Mouse (Mus musculus) kidney, embryonic 15.5 days (tissue): ENCODE results near the gene Tns2. TPM values are rescaled to one million over a fixed set of nuclear protein-coding genes. Genes with fewer than 3 reads are reported as not detected.

Source experiments
- ATAC-seq: fragments of 200-750 bp; cut with Nextera tagmentation; replicated peaks from 2 replicates; pipeline ENCODE4 v1.8.0; 2017; ENCODE audit warnings: moderate TSS enrichment; ENCODE audit not compliant: low FRiP score
- H3K27ac ChIP-seq: fragments of 300-500 bp; sonication (generic); 2 replicates; pipeline ENCODE4 v1.5.1; 2015; ENCODE audit warnings: mild to moderate bottlenecking, inconsistent platforms
- H3K27me3 ChIP-seq: fragments of 300-500 bp; sonication (generic); 2 replicates; pipeline ENCODE4 v1.6.1; 2015; ENCODE audit warnings: inconsistent platforms
- H3K36me3 ChIP-seq: fragments of 300-500 bp; sonication (generic); 2 replicates; pipeline ENCODE4 v1.6.1; 2015; ENCODE audit warnings: inconsistent platforms
- H3K4me1 ChIP-seq: fragments of 300-500 bp; sonication (generic); 2 replicates; pipeline ENCODE4 v1.6.1; 2015; ENCODE audit warnings: inconsistent platforms
- H3K4me2 ChIP-seq: fragments of 300-500 bp; sonication (generic); 2 replicates; pipeline ENCODE4 v1.6.1; 2015; ENCODE audit warnings: moderate library complexity, mild to moderate bottlenecking, inconsistent platforms
- H3K4me3 ChIP-seq: fragments of 300-500 bp; sonication (generic); replicated peaks from 2 replicates; pipeline ENCODE4 v1.5.1; 2015; ENCODE audit warnings: mild to moderate bottlenecking, inconsistent platforms
- H3K9ac ChIP-seq: fragments of 300-500 bp; sonication (generic); 2 replicates; pipeline ENCODE4 v1.6.1; 2015; ENCODE audit warnings: mild to moderate bottlenecking, inconsistent platforms
- H3K9me3 ChIP-seq: fragments of 300-500 bp; sonication (generic); replicated peaks from 2 replicates; pipeline ENCODE4 v1.6.1; 2016; ENCODE audit warnings: inconsistent platforms
- WGBS: fragments of 180-500 bp; shearing (Covaris S2); methylation state at CpG from one replicate; pipeline ENCODE4 v1.1.7; 2015; ENCODE audit warnings: mixed read lengths; 5-methylcytosine and 5-hydroxymethylcytosine counted together
- polyA plus RNA-seq: library from polyadenylated mRNA; unstranded; fragments of >200 nt; fragmentation: Nextera tagmentation; extraction: Ambion mirVana; gene quantifications from 2 replicates; pipeline ENCODE4 v1.2.1, GENCODE M21; 2015

Tns2 gene
- polyA plus RNA-seq, 1 experiment from 2014 or later, result 48.4 TPM

- H3K4me2 ChIP-seq, result no peak overlapping the region
- H3K9ac ChIP-seq, result no peak overlapping the region
- H3K4me3 ChIP-seq, result no peak overlapping the region
- H3K4me1 ChIP-seq, result peaks cover 57% of the 10 kb centered on the region
- WGBS, result 75% methylated on average over 8 of the region's 8 CpGs
- no peaks in the 10 kb centered on the region for H3K9me3 ChIP-seq
- H3K27me3 ChIP-seq, result no peaks in the 10 kb centered on the region
- H3K36me3 ChIP-seq, result peaks cover 60% of the 10 kb centered on the region
- peak overlapping the region; percentile 49; the same call in 1 of the 2 replicates for H3K27ac ChIP-seq
- ATAC-seq, result no peak
These were observed 2.9 kb upstream of the Tns2 start for GRCm38 (mm10) chr15:102097147-102097915.

GRCm38 (mm10) chr15:102097991-102098555 lies 2.1 kb upstream of the Tns2 start:
- Histone ChIP-seq H3K36me3 (peaks cover 52% of the 10 kb centered on the region), H3K4me2 (no peak overlapping the region), H3K4me3 (no peak overlapping the region), H3K27ac (peak overlapping the region; percentile 49), H3K27me3 (no peaks in the 10 kb centered on the region), H3K9ac (no peak overlapping the region), H3K4me1 (peaks cover 64% of the 10 kb centered on the region), H3K9me3 (no peaks in the 10 kb centered on the region)
- 37% methylated on average over 5 of the region's 5 CpGs for WGBS
- ATAC-seq, result no peak

- Histone ChIP-seq H3K27ac (peak overlapping the region; percentile 97), H3K9ac (0 out of 2 replicates have a peak overlapping the region, but pooled peaks have one; percentile 69), H3K4me2 (peak overlapping the region; percentile 91), H3K4me1 (peaks cover 76% of the 10 kb centered on the region), H3K9me3 (no peaks in the 10 kb centered on the region), H3K4me3 (peak overlapping the region; percentile 66), H3K36me3 (peaks cover 40% of the 10 kb centered on the region), H3K27me3 (no peaks in the 10 kb centered on the region)
- ATAC-seq, result no peak
- 52% methylated on average over 5 of the region's 5 CpGs for WGBS
These were observed 953 bp upstream of the Tns2 start for GRCm38 (mm10) chr15:102099260-102099659.

GRCm38 (mm10) chr15:102099771-102100160 lies 447 bp upstream of the Tns2 start:
- Histone ChIP-seq H3K4me1 (peaks cover 80% of the 10 kb centered on the region), H3K27ac (peak overlapping the region; percentile 97), H3K27me3 (no peaks in the 10 kb centered on the region), H3K4me2 (peak overlapping the region; percentile 91), H3K9ac (peak overlapping the region; percentile 69), H3K36me3 (peaks cover 35% of the 10 kb centered on the region), H3K9me3 (no peaks in the 10 kb centered on the region), H3K4me3 (peak overlapping the region; percentile 66)
- no peak for ATAC-seq
- 21% methylated on average over 8 of the region's 8 CpGs for WGBS

- peak overlapping the region; percentile 97 for H3K27ac ChIP-seq
These were observed 921 bp downstream of the Tns2 start for GRCm38 (mm10) chr15:102100996-102101671.

GRCm38 (mm10) chr15:102101672-102102541 lies 1.7 kb downstream of the Tns2 start:
- WGBS, result 15% methylated on average over 11 of the region's 11 CpGs
- ATAC-seq, result peak; percentile 9; the same call in 1 of the 2 replicates

More at GRCm38 (mm10) chr15:102100996-102101671, 921 bp downstream of the Tns2 start:
- peaks cover 92% of the 10 kb centered on the region for H3K4me1 ChIP-seq
- H3K4me2 ChIP-seq, result peak overlapping the region; percentile 91
- H3K4me3 ChIP-seq, result peak overlapping the region; percentile 66
- WGBS, result 17% methylated on average over 10 of the region's 10 CpGs
- H3K36me3 ChIP-seq, result peaks cover 26% of the 10 kb centered on the region
- H3K27me3 ChIP-seq, result no peaks in the 10 kb centered on the region
- peak overlapping the region; percentile 69 for H3K9ac ChIP-seq
- 0 out of 2 replicates have a peak, but pooled peaks have one; percentile 14 for ATAC-seq
- no peaks in the 10 kb centered on the region for H3K9me3 ChIP-seq

GRCm38 (mm10) chr15:102102548-102103121 lies 2.4 kb downstream of the Tns2 start:
- peak overlapping the region; percentile 59 for H3K9ac ChIP-seq
- WGBS, result 2% methylated on average over 6 of the region's 6 CpGs
- no peaks in the 10 kb centered on the region for H3K27me3 ChIP-seq
- H3K4me1 ChIP-seq, result peaks cover 98% of the 10 kb centered on the region
- H3K27ac ChIP-seq, result peak overlapping the region; percentile 97
- peak; percentile 35 for ATAC-seq
- no peaks in the 10 kb centered on the region for H3K9me3 ChIP-seq
- H3K4me3 ChIP-seq, result peak overlapping the region; percentile 66
- peak overlapping the region; percentile 91 for H3K4me2 ChIP-seq
- H3K36me3 ChIP-seq, result peaks cover 24% of the 10 kb centered on the region

More at GRCm38 (mm10) chr15:102101672-102102541, 1.7 kb downstream of the Tns2 start:
- Histone ChIP-seq H3K36me3 (peaks cover 24% of the 10 kb centered on the region), H3K4me1 (peaks cover 95% of the 10 kb centered on the region), H3K9ac (peak overlapping the region; percentile 69), H3K27ac (peak overlapping the region; percentile 97), H3K4me3 (peak overlapping the region; percentile 66), H3K4me2 (peak overlapping the region; percentile 91), H3K27me3 (no peaks in the 10 kb centered on the region), H3K9me3 (no peaks in the 10 kb centered on the region)

- WGBS, result 3% methylated on average over 14 of the region's 14 CpGs
- peaks cover 24% of the 10 kb centered on the region for H3K36me3 ChIP-seq
- ATAC-seq, result peak; percentile 6
These were observed 3.2 kb downstream of the Tns2 start for GRCm38 (mm10) chr15:102103371-102103946.

GRCm38 (mm10) chr15:102103947-102104555 lies 3.8 kb downstream of the Tns2 start:
- Histone ChIP-seq H3K27ac (peak overlapping the region; percentile 97), H3K4me3 (peak overlapping the region; percentile 66), H3K4me1 (peaks cover 98% of the 10 kb centered on the region), H3K4me2 (peak overlapping the region; percentile 91), H3K27me3 (no peaks in the 10 kb centered on the region), H3K36me3 (peaks cover 30% of the 10 kb centered on the region), H3K9ac (peak overlapping the region; percentile 59), H3K9me3 (no peaks in the 10 kb centered on the region)
- ATAC-seq, result peak; percentile 2
- 12% methylated on average over 12 of the region's 12 CpGs for WGBS

More at GRCm38 (mm10) chr15:102103371-102103946, 3.2 kb downstream of the Tns2 start:
- Histone ChIP-seq H3K27ac (peak overlapping the region; percentile 97), H3K4me2 (peak overlapping the region; percentile 91), H3K4me3 (peak overlapping the region; percentile 66), H3K4me1 (peaks cover 98% of the 10 kb centered on the region), H3K9ac (peak overlapping the region; percentile 59), H3K27me3 (no peaks in the 10 kb centered on the region), H3K9me3 (no peaks in the 10 kb centered on the region)

- H3K4me3 ChIP-seq, result peak overlapping the region; percentile 18
- WGBS, result 30% methylated on average over 5 of the region's 5 CpGs
- peaks cover 96% of the 10 kb centered on the region for H3K4me1 ChIP-seq
- H3K9me3 ChIP-seq, result no peaks in the 10 kb centered on the region
- peak overlapping the region; percentile 91 for H3K4me2 ChIP-seq
- no peak for ATAC-seq
- H3K27me3 ChIP-seq, result no peaks in the 10 kb centered on the region
- no peak overlapping the region for H3K9ac ChIP-seq
- H3K27ac ChIP-seq, result peak overlapping the region; percentile 66
- peaks cover 43% of the 10 kb centered on the region for H3K36me3 ChIP-seq
These were observed 5.1 kb downstream of the Tns2 start for GRCm38 (mm10) chr15:102105360-102105759.
